Mouse (Mus musculus) small intestine, adult 2 months (tissue): ENCODE results near the gene Man1a.

Experiments used
- CTCF ChIP-seq: fragments of 200-500 bp; IDR thresholded peaks from 2 replicates; pipeline ENCODE4 v1.5.1; 2012; ENCODE audit warnings: low read depth, mild to moderate bottlenecking, control low read depth, inconsistent platforms, low read length, moderate library complexity, mixed read lengths; ENCODE audit not compliant: insufficient replicate concordance, insufficient read length; ENCODE audit errors: extremely low read depth
- POLR2A ChIP-seq: fragments of 200-500 bp; IDR thresholded peaks from 2 replicates; pipeline ENCODE4 v1.6.1; 2012; ENCODE audit warnings: low read depth, mild to moderate bottlenecking, control low read depth, inconsistent platforms, low read length, moderate library complexity

- TF ChIP-seq CTCF: no peak
- TF ChIP-seq POLR2A: no peak
Measured at GRCm38 (mm10) chr10:53959759-53960158, 116.7 kb downstream of the Man1a start.
